Mouse (Mus musculus) activated CD4-positive, CD25-positive, alpha-beta regulatory T cell, adult 4 months (primary cell): Measurements from ENCODE around the gene Cdk5r2. TPM values are rescaled to one million over a fixed set of nuclear protein-coding genes. Genes with fewer than 3 reads are reported as not detected.
A peak's percentile ranks its signal among the peaks of the same experiment; 100 is the strongest.
"Not testable (repeated sequence)": the region's sequence is repeated elsewhere in the genome, so short reads cannot be mapped to it uniquely, and the experiment has no call there.

ENCODE experiments used
- ATAC-seq: one replicate; pipeline ENCODE4 v1.8.0; 2017
- polyA plus RNA-seq, 2 experiments: library from polyadenylated mRNA; unstranded; fragments of 100-300 nt; shearing (Covaris generic); gene quantifications; one replicate each; pipeline ENCODE4 v1.2.1; 2017

Gene Cdk5r2
- not detected for polyA plus RNA-seq

GRCm38 (mm10) chr1:74854306-74855056 is at the start of gene Cdk5r2:
Cdk5r2 (plus strand) TSS chr1:74854934.
- peak; percentile 80 for ATAC-seq

- no peak for ATAC-seq
These were observed 49.3 kb upstream of the Cdk5r2 start for GRCm38 (mm10) chr1:74805340-74805835.

- no peak for ATAC-seq
These were observed 48.9 kb upstream of the Cdk5r2 start for GRCm38 (mm10) chr1:74805843-74806242.

- peak; percentile 42 for ATAC-seq
These were observed 48.1 kb upstream of the Cdk5r2 start for GRCm38 (mm10) chr1:74806360-74807311.

GRCm38 (mm10) chr1:74807551-74808071 is 47.1 kb upstream of the Cdk5r2 start:
- ATAC-seq: no peak

GRCm38 (mm10) chr1:74808078-74808477 is 46.7 kb upstream of the Cdk5r2 start:
- peak; percentile 67 for ATAC-seq

GRCm38 (mm10) chr1:74809007-74809406 is 45.7 kb upstream of the Cdk5r2 start:
- ATAC-seq: no peak

DNA sequence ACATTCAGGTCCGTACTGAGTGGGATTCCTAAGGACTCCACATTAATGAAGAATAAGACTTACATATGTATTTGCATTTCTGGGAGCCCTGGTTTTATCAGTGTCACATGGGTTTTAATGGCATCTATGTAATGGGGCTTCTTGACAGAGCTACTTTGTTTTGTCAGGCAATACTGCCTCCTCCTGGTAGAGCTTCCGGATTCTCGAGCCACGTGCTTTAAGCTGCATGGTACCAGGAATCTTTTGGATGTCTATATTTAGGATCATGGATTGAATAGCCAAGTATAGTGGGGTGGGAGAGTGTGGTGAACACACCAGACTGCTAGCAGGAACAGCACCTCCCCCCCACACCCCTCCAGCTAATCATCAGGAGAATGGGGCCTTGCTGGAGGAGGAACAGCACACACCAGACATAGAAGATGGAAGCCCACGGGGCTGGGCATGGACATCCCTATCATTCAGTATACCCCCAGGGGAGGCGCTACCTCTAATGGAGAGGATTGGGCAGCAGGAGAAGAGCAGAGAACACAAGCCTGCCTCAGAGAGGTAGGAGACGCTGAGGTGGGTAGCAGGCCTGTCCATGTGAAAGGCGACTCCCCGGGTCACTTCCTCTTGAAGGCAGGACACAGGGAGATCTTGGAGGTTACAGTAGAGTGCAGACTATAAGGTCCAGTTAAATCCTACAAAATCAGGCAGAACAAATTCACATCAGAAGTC is 39.6 kb upstream of the Cdk5r2 start:
- ATAC-seq: no peak

DNA sequence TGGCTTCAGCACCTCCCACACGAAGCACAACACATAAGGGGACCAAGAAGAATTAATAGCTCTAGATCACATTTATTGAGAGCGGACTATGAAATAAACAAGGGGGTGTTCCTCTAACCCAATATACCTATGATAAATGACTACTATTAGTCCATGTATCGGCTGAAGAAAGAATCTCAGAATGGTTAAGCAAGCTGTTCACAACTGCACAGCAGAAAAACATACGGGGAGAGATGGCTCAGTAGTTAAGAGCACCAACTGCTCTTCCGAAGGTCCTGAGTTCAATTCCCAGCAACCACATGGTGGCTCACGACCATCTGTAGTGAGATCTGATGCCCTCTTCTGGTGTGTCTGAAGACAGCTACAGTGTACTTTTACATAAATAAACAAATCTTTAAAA is 38.8 kb upstream of the Cdk5r2 start:
- ATAC-seq: not testable (repeated sequence)

DNA sequence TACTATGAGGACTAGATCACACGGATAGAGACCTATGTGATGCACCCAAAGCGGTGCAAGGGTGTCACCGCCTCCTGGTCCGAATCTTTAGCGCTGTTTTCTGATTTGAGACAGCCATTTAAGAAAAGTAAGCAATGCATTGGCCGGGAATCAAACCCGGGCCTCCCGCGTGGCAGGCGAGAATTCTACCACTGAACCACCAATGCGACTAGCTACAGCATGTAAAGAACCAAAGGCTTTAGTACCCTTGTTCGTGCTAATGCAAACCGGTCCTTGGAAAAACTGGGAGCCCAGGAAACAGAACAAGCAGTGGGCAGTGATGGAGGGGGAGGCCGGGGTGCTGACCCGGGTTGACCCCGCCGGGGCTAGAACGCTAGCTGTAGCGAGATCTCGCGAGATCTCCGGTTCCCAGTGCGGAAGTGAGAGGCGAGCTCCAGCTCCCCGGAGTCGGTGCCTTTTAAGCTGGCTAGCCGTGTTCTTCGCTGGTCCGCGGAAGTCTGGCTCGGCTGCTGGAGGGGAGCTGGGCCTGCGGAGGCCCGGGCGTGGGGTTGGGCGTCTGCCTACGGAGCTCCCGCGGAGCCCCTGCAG is 38.0 kb upstream of the Cdk5r2 start:
- peak; percentile 98 for ATAC-seq

GRCm38 (mm10) chr1:74817219-74817618 is 37.5 kb upstream of the Cdk5r2 start:
- peak; percentile 28 for ATAC-seq

DNA sequence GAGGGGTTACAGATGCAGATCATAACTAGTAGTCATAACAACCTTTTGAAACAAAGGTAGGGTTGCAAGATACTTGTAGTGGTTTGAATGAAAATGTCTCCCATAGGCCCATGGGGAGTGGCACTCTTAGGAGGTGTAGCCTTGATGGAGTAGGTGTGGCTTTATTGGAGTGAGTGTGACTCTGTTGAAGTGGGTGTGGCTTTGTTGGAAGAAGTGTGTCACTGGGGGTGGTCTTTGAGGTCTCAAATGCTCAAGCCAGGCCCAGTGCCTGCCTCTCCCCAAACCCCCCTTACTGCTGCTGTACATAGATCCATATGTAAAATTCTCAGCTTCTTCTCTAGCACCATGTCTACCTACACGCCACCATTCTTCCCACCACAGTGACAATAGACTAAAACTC is 36.2 kb upstream of the Cdk5r2 start:
- ATAC-seq: no peak

DNA sequence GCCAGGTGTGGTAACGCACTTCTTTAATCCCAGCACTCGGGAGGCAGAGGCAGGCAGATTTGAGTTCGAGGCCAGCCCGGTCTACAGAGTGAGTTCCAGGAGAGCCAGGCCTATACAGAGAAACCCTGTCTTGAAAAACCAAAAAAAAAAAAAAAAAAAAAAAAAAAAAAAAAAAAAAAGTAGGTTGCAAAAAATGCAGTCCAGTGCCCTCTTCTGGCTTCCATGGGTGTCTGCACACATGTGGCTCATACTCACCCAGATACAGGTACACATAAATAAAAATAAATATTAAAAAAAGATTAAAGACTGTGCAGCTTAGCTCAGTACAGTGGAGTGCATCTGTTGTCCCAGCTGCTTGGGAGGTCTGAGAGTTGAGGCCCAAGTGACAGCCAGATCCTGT is 31.1 kb upstream of the Cdk5r2 start:
- not testable (repeated sequence) for ATAC-seq

DNA sequence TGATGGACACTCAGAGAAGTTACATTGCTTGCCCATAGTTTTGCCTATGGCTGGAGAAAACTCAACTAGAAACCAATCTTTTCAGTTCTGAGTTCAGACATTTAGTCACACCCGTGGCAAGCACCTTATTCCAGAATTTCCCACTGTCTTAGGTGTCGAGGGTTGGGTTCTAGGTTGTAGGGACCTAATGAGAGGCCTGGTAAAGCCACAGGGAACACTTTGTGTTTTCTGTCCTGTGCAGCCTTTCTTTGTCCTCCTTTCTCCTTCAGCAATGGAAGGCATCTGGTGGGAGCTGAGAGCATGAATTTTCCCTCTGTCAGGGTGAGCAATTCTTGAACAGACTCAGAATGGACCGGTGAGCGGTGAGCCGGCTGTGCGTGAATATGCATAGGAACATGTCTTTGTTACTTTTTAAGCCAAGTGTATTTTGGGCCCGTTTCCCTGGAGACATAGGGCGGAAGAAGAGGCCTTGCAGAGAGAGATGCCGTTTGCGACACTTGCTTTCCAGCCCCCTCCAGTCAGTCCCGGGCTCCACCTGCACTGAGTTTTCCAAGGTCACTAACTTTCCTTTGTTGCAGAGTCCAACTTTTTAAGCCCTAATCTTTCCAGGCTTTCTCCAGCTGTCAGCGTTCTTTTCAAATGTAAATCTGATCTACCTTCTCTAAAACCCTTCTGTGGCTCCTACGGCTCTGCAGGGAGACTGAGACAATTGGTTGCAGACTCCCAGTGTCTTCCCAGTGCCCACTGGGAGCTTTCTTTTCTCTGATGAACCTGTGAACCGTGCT is 30.0 kb upstream of the Cdk5r2 start:
- no peak for ATAC-seq

GRCm38 (mm10) chr1:74830061-74830460 is 24.7 kb upstream of the Cdk5r2 start:
- no peak for ATAC-seq

GRCm38 (mm10) chr1:74833255-74833654 is 21.5 kb upstream of the Cdk5r2 start:
- no peak for ATAC-seq

GRCm38 (mm10) chr1:74843090-74843489 is 11.6 kb upstream of the Cdk5r2 start:
- ATAC-seq: no peak

DNA sequence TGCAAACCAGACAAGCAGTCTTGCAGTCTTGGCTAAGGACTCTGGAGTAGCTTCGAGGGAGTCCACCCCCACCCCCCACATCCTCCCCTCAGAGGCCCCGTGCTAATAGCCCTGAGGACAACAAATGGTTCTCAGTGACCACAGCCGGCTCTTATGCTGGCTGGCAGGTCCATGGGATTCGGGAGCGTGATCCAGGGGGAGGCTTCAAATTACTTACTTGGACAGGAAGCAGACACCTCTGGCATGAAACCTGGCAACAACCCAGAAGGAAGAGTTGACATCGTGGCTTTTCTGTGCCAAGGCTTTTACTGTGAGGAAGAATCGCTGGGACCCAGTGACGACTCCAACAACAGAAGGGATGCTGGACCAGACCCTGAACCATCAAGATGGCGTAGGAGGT is 8.4 kb upstream of the Cdk5r2 start:
- no peak for ATAC-seq

DNA sequence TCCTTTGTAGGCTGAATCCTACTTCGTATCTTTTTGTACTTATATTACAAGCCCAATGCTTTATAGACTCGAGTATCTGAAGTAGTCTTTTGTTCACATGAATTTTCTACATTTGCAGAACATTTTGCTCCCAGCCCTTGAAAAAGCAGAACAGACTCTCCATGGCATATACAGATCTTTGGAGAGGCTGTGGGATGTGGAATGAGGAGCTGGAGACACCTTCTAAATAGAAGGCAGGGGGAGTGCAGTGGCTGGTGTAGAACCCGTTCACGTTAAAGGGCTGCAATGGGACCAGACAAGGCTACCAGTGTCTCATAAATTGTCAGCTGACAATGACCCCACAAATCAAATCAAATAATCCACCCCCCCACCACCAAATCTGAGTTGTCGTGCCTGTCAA is 5.8 kb upstream of the Cdk5r2 start:
- no peak for ATAC-seq

DNA sequence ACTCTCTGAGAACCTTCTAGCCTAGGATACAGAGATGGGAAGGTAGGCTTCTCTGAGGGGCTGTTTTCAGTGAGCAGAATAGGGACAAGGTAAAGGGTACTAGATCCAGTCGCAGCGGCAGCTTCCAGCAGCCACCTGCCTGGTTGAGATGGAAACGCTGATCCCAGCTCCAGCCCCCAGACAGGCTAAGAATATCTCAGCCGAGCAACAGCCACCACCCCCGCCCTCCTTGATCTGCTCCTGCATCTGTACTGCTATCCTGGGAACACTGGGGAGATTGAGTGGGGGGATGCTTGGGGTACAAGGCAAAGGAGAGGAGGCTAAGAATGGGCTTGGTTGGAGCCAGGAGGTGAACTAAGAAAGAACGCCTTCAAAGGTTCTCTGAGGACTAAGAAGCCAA is 4.5 kb upstream of the Cdk5r2 start:
- ATAC-seq: no peak
